Mouse (Mus musculus) layer of hippocampus, adult 2 months (tissue): ENCODE results near the gene Flnc. TPM values are rescaled to one million over a fixed set of nuclear protein-coding genes. Genes with fewer than 3 reads are reported as not detected.

Experiments used
- DNase-seq, 2 experiments: peaks; one replicate each; pipeline ENCODE4 v3.0.0; 2022; ENCODE audit warnings: low spot score in 2 of 2
- H3K27ac ChIP-seq: fragments of 200-600 bp; 2 replicates; pipeline ENCODE4 v1.8.1; 2022
- H3K4me3 ChIP-seq: fragments of 200-600 bp; 2 replicates; pipeline ENCODE4 v1.8.1; 2022; ENCODE audit warnings: mild to moderate bottlenecking
- CTCF ChIP-seq: fragments of 200-600 bp; conservative IDR thresholded peaks from 2 replicates; pipeline ENCODE4 v1.8.1; 2022; ENCODE audit warnings: antibody characterized with exemption, mild to moderate bottlenecking, moderate library complexity
- total RNA-seq, 2 experiments: library from RNA; stranded (reverse); gene quantifications; 2 replicates each; pipeline ENCODE4 v1.2.3; 2021

The Flnc gene
- total RNA-seq, 2 experiments from 2014 or later, result 1.2 to 1.4 TPM

- no peak overlapping the region for H3K4me3 ChIP-seq
- no peak for DNase-seq
- no peak for TF ChIP-seq CTCF
- no peak overlapping the region; the same call in 1 of the 2 replicates for H3K27ac ChIP-seq
Measured at GRCm38 (mm10) chr6:29434911-29435691, 2.0 kb downstream of the Flnc start.

GRCm38 (mm10) chr6:29435940-29436451, 2.9 kb downstream of the Flnc start:
- TF ChIP-seq CTCF, result no peak
- H3K27ac ChIP-seq, result peak overlapping the region; percentile 15; the same call in 1 of the 2 replicates

GRCm38 (mm10) chr6:29436461-29436934, 3.4 kb downstream of the Flnc start:
- no peak for DNase-seq

More at GRCm38 (mm10) chr6:29435940-29436451, 2.9 kb downstream of the Flnc start:
- no peak overlapping the region for H3K4me3 ChIP-seq
- DNase-seq, result no peak

GRCm38 (mm10) chr6:29439251-29439650, 6.2 kb downstream of the Flnc start:
- H3K4me3 ChIP-seq, result no peak overlapping the region
- DNase-seq, result peak; percentile 20 to 21
- H3K27ac ChIP-seq, result 0 out of 2 replicates have a peak overlapping the region, but pooled peaks have one; percentile 23
- TF ChIP-seq CTCF, result no peak

More at GRCm38 (mm10) chr6:29436461-29436934, 3.4 kb downstream of the Flnc start:
- no peak for TF ChIP-seq CTCF
- Histone ChIP-seq H3K4me3 (no peak overlapping the region), H3K27ac (no peak overlapping the region)

GRCm38 (mm10) chr6:29439789-29440188, 6.7 kb downstream of the Flnc start:
- TF ChIP-seq CTCF, result no peak
- H3K4me3 ChIP-seq, result no peak overlapping the region
- no peak for DNase-seq
- 0 out of 2 replicates have a peak overlapping the region, but pooled peaks have one; percentile 23 for H3K27ac ChIP-seq

- peak in 1 of 2 experiments; percentile 32 for DNase-seq
- Histone ChIP-seq H3K4me3 (no peak overlapping the region), H3K27ac (no peak overlapping the region)
- TF ChIP-seq CTCF, result peak; percentile 81
Measured at GRCm38 (mm10) chr6:29444773-29445172, 11.7 kb downstream of the Flnc start.

GRCm38 (mm10) chr6:29445354-29445753, 12.3 kb downstream of the Flnc start:
- no peak for TF ChIP-seq CTCF
- H3K27ac ChIP-seq, result no peak overlapping the region
- no peak for DNase-seq
- no peak overlapping the region for H3K4me3 ChIP-seq

- DNase-seq, result no peak
- no peak overlapping the region for H3K27ac ChIP-seq
- TF ChIP-seq CTCF, result no peak
- H3K4me3 ChIP-seq, result no peak overlapping the region
Measured at GRCm38 (mm10) chr6:29449858-29450257, 16.8 kb downstream of the Flnc start.

GRCm38 (mm10) chr6:29450667-29451066, 17.6 kb downstream of the Flnc start:
- no peak for TF ChIP-seq CTCF
- Histone ChIP-seq H3K27ac (no peak overlapping the region), H3K4me3 (no peak overlapping the region)
- DNase-seq, result no peak

GRCm38 (mm10) chr6:29461502-29461901, 28.4 kb downstream of the Flnc start:
- TF ChIP-seq CTCF, result no peak; the same call in 1 of the 2 replicates
- H3K27ac ChIP-seq, result no peak overlapping the region
- no peak overlapping the region for H3K4me3 ChIP-seq
- no peak for DNase-seq

- no peak for DNase-seq
Measured at GRCm38 (mm10) chr6:29463388-29463787, 30.3 kb downstream of the Flnc start.

GRCm38 (mm10) chr6:29467583-29468354, 34.7 kb downstream of the Flnc start, which contains the start of gene Atp6v1f:
Gene Atp6v1f (plus strand): TSS chr6:29467718.
- Histone ChIP-seq H3K4me3 (peak within 1 kb of the TSS; percentile 78), H3K27ac (peak within 1 kb of the TSS; percentile 88)
- DNase-seq, result peak; percentile 94
- no peak for TF ChIP-seq CTCF

More at GRCm38 (mm10) chr6:29463388-29463787, 30.3 kb downstream of the Flnc start:
- TF ChIP-seq CTCF, result no peak
- H3K4me3 ChIP-seq, result no peak overlapping the region
- H3K27ac ChIP-seq, result no peak overlapping the region

- no peak for TF ChIP-seq CTCF
- H3K4me3 ChIP-seq, result peak overlapping the region; percentile 78
- no peak for DNase-seq
- no peak overlapping the region for H3K27ac ChIP-seq
Measured at GRCm38 (mm10) chr6:29468851-29469250, 35.8 kb downstream of the Flnc start.
